17 mouse cellular contexts compared by ENCODE assay signal in genomic region chr17:16571403-16571802, GRCm38 (mm10).
DNase-seq lines count a peak whose midpoint lies in the region; ATAC-seq and TF ChIP-seq lines count a peak whose summit lies in the region.
"Had no signal": no experiment of that assay in that cellular context is flagged by ENCODE, and none has a peak within 500 bp of the region (broad histone marks: within the 10 kb centered on the region; RNA-seq: fewer than 3 reads in every experiment).

No protein-coding gene starts in this region.

- no peak overlapping the region for H3K4me2 ChIP-seq in forebrain, embryonic 13.5 days
- H3K4me2 ChIP-seq in forebrain, postnatal 0 days (ENCODE audit: low read depth) = no peak overlapping the region
- H3K4me2 ChIP-seq in midbrain, embryonic 15.5 days = no peak overlapping the region
- H3K4me2 ChIP-seq in midbrain, embryonic 11.5 days = no peak overlapping the region
- H3K4me2 ChIP-seq in midbrain, embryonic 16.5 days (ENCODE audit: low read length) = no peak overlapping the region
- H3K4me2 ChIP-seq: embryonic facial prominence, embryonic 13.5 days; heart, embryonic 12.5 days; hindbrain, embryonic 14.5 days; intestine, embryonic 15.5 days had no signal

- H3K27me3 ChIP-seq in forebrain, embryonic 13.5 days = no peaks in the 10 kb centered on the region
- H3K27me3 ChIP-seq in forebrain, postnatal 0 days (ENCODE audit: insufficient read depth, low read length) = no peaks in the 10 kb centered on the region
- H3K27me3 ChIP-seq in midbrain, embryonic 15.5 days (replicated peaks) = no peaks in the 10 kb centered on the region
- no peaks in the 10 kb centered on the region for H3K27me3 ChIP-seq in midbrain, embryonic 11.5 days (ENCODE audit: control insufficient read depth, insufficient read depth, low read length)
- H3K27me3 ChIP-seq in midbrain, embryonic 16.5 days (ENCODE audit: control insufficient read depth, insufficient read depth, low read depth, low read length) = no peaks in the 10 kb centered on the region
- H3K27me3 ChIP-seq: embryonic facial prominence, embryonic 13.5 days; heart, embryonic 12.5 days; intestine, embryonic 15.5 days had no signal

- no peaks in the 10 kb centered on the region for H3K4me1 ChIP-seq in forebrain, embryonic 13.5 days
- H3K4me1 ChIP-seq in forebrain, postnatal 0 days (ENCODE audit: insufficient read depth) = no peaks in the 10 kb centered on the region
- H3K4me1 ChIP-seq in midbrain, embryonic 15.5 days = no peaks in the 10 kb centered on the region
- no peaks in the 10 kb centered on the region for H3K4me1 ChIP-seq in midbrain, embryonic 11.5 days (ENCODE audit: control insufficient read depth, insufficient read depth, low read length)
- H3K4me1 ChIP-seq in midbrain, embryonic 16.5 days (ENCODE audit: control insufficient read depth, insufficient read depth, low read length) = no peaks in the 10 kb centered on the region
- H3K4me1 ChIP-seq: embryonic facial prominence, embryonic 13.5 days; heart, embryonic 12.5 days; hindbrain, embryonic 10.5 days; intestine, embryonic 15.5 days had no signal

- no peak overlapping the region for H3K4me3 ChIP-seq in forebrain, embryonic 13.5 days
- no peak overlapping the region for H3K4me3 ChIP-seq in forebrain, postnatal 0 days (ENCODE audit: low read depth, low read length)
- no peak overlapping the region for H3K4me3 ChIP-seq in midbrain, embryonic 15.5 days
- H3K4me3 ChIP-seq in midbrain, embryonic 11.5 days (ENCODE audit: low read depth, low read length) = no peak overlapping the region
- no peak overlapping the region for H3K4me3 ChIP-seq in midbrain, embryonic 16.5 days (ENCODE audit: low read depth, low read length)
- H3K4me3 ChIP-seq: embryonic facial prominence, embryonic 13.5 days; heart, embryonic 12.5 days; hindbrain, embryonic 10.5 days; intestine, embryonic 15.5 days had no signal

- DNase-seq in forebrain, postnatal 0 days = no peak
- DNase-seq in midbrain, embryonic 11.5 days (ENCODE audit: low spot score, missing footprints) = no peak
- no peak for DNase-seq in urinary bladder, adult 2 months (ENCODE audit: low spot score)
- DNase-seq in thymus, postnatal 14 days = no peak
- DNase-seq: adrenal gland, postnatal 10 days; cerebellum, adult 11-12 months; cerebellum, adult 9-10 months; cerebellum, postnatal 36 days; gastrocnemius, postnatal 25 days had no signal

- no peak overlapping the region for H3K9ac ChIP-seq in forebrain, embryonic 13.5 days
- H3K9ac ChIP-seq in forebrain, postnatal 0 days = no peak overlapping the region
- H3K9ac ChIP-seq in midbrain, embryonic 15.5 days = no peak overlapping the region
- H3K9ac ChIP-seq in midbrain, embryonic 11.5 days (ENCODE audit: low read length) = no peak overlapping the region
- no peak overlapping the region for H3K9ac ChIP-seq in midbrain, embryonic 16.5 days (ENCODE audit: low read depth, low read length)
- H3K9ac ChIP-seq: embryonic facial prominence, embryonic 13.5 days; heart, embryonic 12.5 days; hindbrain, embryonic 14.5 days; intestine, embryonic 15.5 days had no signal

- 17% methylated on average over 5 of the region's 5 CpGs for WGBS in forebrain, embryonic 13.5 days
- 23% methylated on average over 5 of the region's 5 CpGs for WGBS in forebrain, postnatal 0 days
- 51% methylated on average over 5 of the region's 5 CpGs for WGBS in midbrain, embryonic 15.5 days
- WGBS in midbrain, embryonic 11.5 days = 61% methylated on average over 5 of the region's 5 CpGs
- 44% methylated on average over 5 of the region's 5 CpGs for WGBS in midbrain, embryonic 16.5 days

- no peaks in the 10 kb centered on the region for H3K36me3 ChIP-seq in forebrain, embryonic 13.5 days (ENCODE audit: poor library complexity, severe bottlenecking)
- H3K36me3 ChIP-seq in forebrain, postnatal 0 days (ENCODE audit: insufficient read depth) = no peaks in the 10 kb centered on the region
- no peaks in the 10 kb centered on the region for H3K36me3 ChIP-seq in midbrain, embryonic 15.5 days (replicated peaks)
- no peaks in the 10 kb centered on the region for H3K36me3 ChIP-seq in midbrain, embryonic 11.5 days (ENCODE audit: control insufficient read depth, insufficient read depth, low read length)
- no peaks in the 10 kb centered on the region for H3K36me3 ChIP-seq in midbrain, embryonic 16.5 days (ENCODE audit: control insufficient read depth, insufficient read depth, low read length)
- H3K36me3 ChIP-seq: embryonic facial prominence, embryonic 13.5 days; heart, embryonic 12.5 days; hindbrain, embryonic 10.5 days; intestine, embryonic 15.5 days had no signal

- ATAC-seq in forebrain, embryonic 13.5 days = peak; percentile 63
- ATAC-seq in forebrain, postnatal 0 days = no peak
- peak; percentile 77; the same call in 1 of the 2 replicates for ATAC-seq in midbrain, embryonic 15.5 days (replicated peaks)
- ATAC-seq in midbrain, embryonic 11.5 days (ENCODE audit: low FRiP score) = no peak
- peak; percentile 56; the same call in 1 of the 2 replicates for ATAC-seq in midbrain, embryonic 16.5 days
- ATAC-seq: intestine, embryonic 15.5 days had no signal

- no peak for TF ChIP-seq CTCF in forebrain, postnatal 0 days (IDR thresholded peaks at IDR 0.05; ENCODE audit: low read depth)

- H3K9me3 ChIP-seq in forebrain, embryonic 13.5 days (replicated peaks) = no peaks in the 10 kb centered on the region
- no peaks in the 10 kb centered on the region for H3K9me3 ChIP-seq in forebrain, postnatal 0 days (ENCODE audit: low read length)
- no peaks in the 10 kb centered on the region for H3K9me3 ChIP-seq in midbrain, embryonic 15.5 days
- H3K9me3 ChIP-seq in midbrain, embryonic 11.5 days (ENCODE audit: control insufficient read depth, low read length) = no peaks in the 10 kb centered on the region
- H3K9me3 ChIP-seq in midbrain, embryonic 16.5 days (replicated peaks; ENCODE audit: control insufficient read depth, low read length, poor library complexity, severe bottlenecking) = no peaks in the 10 kb centered on the region
- H3K9me3 ChIP-seq: embryonic facial prominence, embryonic 13.5 days; hindbrain, embryonic 10.5 days; intestine, embryonic 15.5 days had no signal

- H3K27ac ChIP-seq in forebrain, embryonic 13.5 days = no peak overlapping the region
- no peak overlapping the region for H3K27ac ChIP-seq in forebrain, postnatal 0 days (ENCODE audit: low read depth, low read length)
- H3K27ac ChIP-seq in midbrain, embryonic 15.5 days = 0 out of 2 replicates have a peak overlapping the region, but pooled peaks have one; percentile 10
- no peak overlapping the region for H3K27ac ChIP-seq in midbrain, embryonic 11.5 days (ENCODE audit: low read depth, low read length)
- no peak overlapping the region for H3K27ac ChIP-seq in midbrain, embryonic 16.5 days (ENCODE audit: low read length)
- H3K27ac ChIP-seq: embryonic facial prominence, embryonic 13.5 days; hindbrain, embryonic 10.5 days; hindbrain, embryonic 14.5 days; intestine, embryonic 15.5 days had no signal

Comparison
In these comparisons a context has a peak if more than half of its experiments do, and no peak if none do; other contexts are left out.
1. ATAC-seq: peak in forebrain, embryonic 13.5 days (single experiment), midbrain, embryonic 15.5 days (single experiment) and midbrain, embryonic 16.5 days (single experiment); none in forebrain, postnatal 0 days (single experiment) and midbrain, embryonic 11.5 days (single experiment).